Mouse (Mus musculus) ovary, postnatal 36 days (tissue): ENCODE results near the gene Pgls.

Experiments used
- DNase-seq: peaks from one replicate; pipeline ENCODE4 v3.0.0; 2022; ENCODE audit warnings: low spot score, mixed read lengths

Gene Pgls

GRCm38 (mm10) chr8:71569366-71570290 lies 22.3 kb upstream of the Pgls start:
- DNase-seq, result peak; percentile 89

GRCm38 (mm10) chr8:71570291-71570954 lies 21.6 kb upstream of the Pgls start:
- peak; percentile 91 for DNase-seq

GRCm38 (mm10) chr8:71572077-71572476 lies 19.9 kb upstream of the Pgls start:
- no peak for DNase-seq

- peak; percentile 82 for DNase-seq
Measured at GRCm38 (mm10) chr8:71572847-71573633, 18.9 kb upstream of the Pgls start.

GRCm38 (mm10) chr8:71574426-71574825 lies 17.6 kb upstream of the Pgls start:
- DNase-seq, result no peak

- DNase-seq, result no peak
Measured at GRCm38 (mm10) chr8:71575020-71575419, 17.0 kb upstream of the Pgls start.

GRCm38 (mm10) chr8:71577856-71578387 lies 14.1 kb upstream of the Pgls start:
- no peak for DNase-seq

GRCm38 (mm10) chr8:71579009-71579408 lies 13.0 kb upstream of the Pgls start:
- no peak for DNase-seq

- DNase-seq, result peak; percentile 57
Measured at GRCm38 (mm10) chr8:71579476-71579875, 12.5 kb upstream of the Pgls start.

- DNase-seq, result no peak
Measured at GRCm38 (mm10) chr8:71580201-71580600, 11.8 kb upstream of the Pgls start.

GRCm38 (mm10) chr8:71586891-71587290 lies 5.1 kb upstream of the Pgls start:
- DNase-seq, result peak; percentile 55

- no peak for DNase-seq
Measured at GRCm38 (mm10) chr8:71588762-71589161, 3.2 kb upstream of the Pgls start.

GRCm38 (mm10) chr8:71591017-71591416 lies 959 bp upstream of the Pgls start:
- DNase-seq, result no peak

- peak; percentile 83 for DNase-seq
Measured at GRCm38 (mm10) chr8:71592374-71593170, 596 bp downstream of the Pgls start.

- no peak for DNase-seq
Measured at GRCm38 (mm10) chr8:71593556-71594323, 1.8 kb downstream of the Pgls start.

- no peak for DNase-seq
Measured at GRCm38 (mm10) chr8:71594324-71594722, 2.3 kb downstream of the Pgls start.

- DNase-seq, result peak; percentile 91
Measured at GRCm38 (mm10) chr8:71595862-71596261, 3.9 kb downstream of the Pgls start.

- no peak for DNase-seq
Measured at GRCm38 (mm10) chr8:71596384-71596783, 4.4 kb downstream of the Pgls start.

- DNase-seq, result no peak
Measured at GRCm38 (mm10) chr8:71596798-71597197, 4.8 kb downstream of the Pgls start.

GRCm38 (mm10) chr8:71597451-71597850 lies 5.5 kb downstream of the Pgls start, which contains the start of gene Fam129c:
Fam129c (plus strand) TSS chr8:71597648.
- DNase-seq, result no peak
